In genomic region chr2:52073141-52073904, GRCm38 (mm10) we compare ENCODE assay signal across 8 mouse cellular contexts. TPM values are rescaled to one million over a fixed set of nuclear protein-coding genes. Genes with fewer than 3 reads are reported as not detected.
DNase-seq lines count a peak whose midpoint lies in the region; ATAC-seq and TF ChIP-seq lines count a peak whose summit lies in the region.

No protein-coding gene starts in this region.

- H3K27me3 ChIP-seq in ES-Bruce4 (ENCODE audit: control insufficient read depth, insufficient read depth, low read length, poor library complexity, severe bottlenecking) = no peaks in the 10 kb centered on the region
- H3K27me3 ChIP-seq in embryonic facial prominence, embryonic 13.5 days = no peaks in the 10 kb centered on the region
- no peaks in the 10 kb centered on the region for H3K27me3 ChIP-seq in heart, embryonic 14.5 days (ENCODE audit: control insufficient read depth, insufficient read depth, low read length)
- no peaks in the 10 kb centered on the region for H3K27me3 ChIP-seq in limb, embryonic 15.5 days
- H3K27me3 ChIP-seq in midbrain, embryonic 13.5 days = no peaks in the 10 kb centered on the region

- H3K4me3 ChIP-seq in ES-Bruce4 (ENCODE audit: low read depth, low read length) = peak overlapping the region; percentile 87
- peak overlapping the region; percentile 98 for H3K4me3 ChIP-seq in embryonic facial prominence, embryonic 13.5 days
- peak overlapping the region; percentile 92 to 99 for H3K4me3 ChIP-seq in heart, embryonic 14.5 days (ENCODE audit: control insufficient read depth in 1 of 2, insufficient read depth in 1 of 2, low read depth in 1 of 2, low read length in 2 of 2)
- peak overlapping the region; percentile 99 for H3K4me3 ChIP-seq in limb, embryonic 15.5 days
- H3K4me3 ChIP-seq in midbrain, embryonic 13.5 days (replicated peaks) = peak overlapping the region; percentile 98

- H3K9ac ChIP-seq in ES-Bruce4 (ENCODE audit: low read depth, poor library complexity, severe bottlenecking) = peak overlapping the region; percentile 100
- H3K9ac ChIP-seq in embryonic facial prominence, embryonic 13.5 days = peak overlapping the region; percentile 97
- peak overlapping the region; percentile 98 for H3K9ac ChIP-seq in heart, embryonic 14.5 days (ENCODE audit: low read length)
- H3K9ac ChIP-seq in limb, embryonic 15.5 days = peak overlapping the region; percentile 95
- peak overlapping the region; percentile 92 for H3K9ac ChIP-seq in midbrain, embryonic 13.5 days (replicated peaks)

- peak; percentile 50; the same call in 1 of the 2 replicates for ATAC-seq in embryonic facial prominence, embryonic 13.5 days (ENCODE audit: insufficient number of reproducible peaks, insufficient read depth, low FRiP score, low TSS enrichment, low read depth)
- peak; percentile 41 for ATAC-seq in heart, embryonic 14.5 days (ENCODE audit: insufficient number of reproducible peaks, insufficient read depth, low FRiP score, low read depth)
- ATAC-seq in limb, embryonic 15.5 days (ENCODE audit: insufficient number of reproducible peaks, low FRiP score, low TSS enrichment, low read depth) = no peak
- ATAC-seq in midbrain, embryonic 13.5 days = 0 out of 2 replicates have a peak, but pooled peaks have one; percentile 3

- no peaks in the 10 kb centered on the region; the same call in 1 of the 2 replicates for H3K9me3 ChIP-seq in ES-Bruce4 (replicated peaks; ENCODE audit: control insufficient read depth, insufficient read depth, low read length, poor library complexity, severe bottlenecking)
- H3K9me3 ChIP-seq in embryonic facial prominence, embryonic 13.5 days = no peaks in the 10 kb centered on the region
- no peaks in the 10 kb centered on the region for H3K9me3 ChIP-seq in heart, embryonic 14.5 days (ENCODE audit: control insufficient read depth, low read length)
- H3K9me3 ChIP-seq in limb, embryonic 15.5 days = no peaks in the 10 kb centered on the region
- no peaks in the 10 kb centered on the region for H3K9me3 ChIP-seq in midbrain, embryonic 13.5 days

- H3K4me1 ChIP-seq in ES-Bruce4 (ENCODE audit: control insufficient read depth, insufficient read depth, low read length) = peaks cover 3% of the 10 kb centered on the region
- peaks cover 18% of the 10 kb centered on the region for H3K4me1 ChIP-seq in embryonic facial prominence, embryonic 13.5 days
- peaks cover 0 to 15% of the 10 kb centered on the region in 2 experiments; a peak in 2 of 4 replicates for H3K4me1 ChIP-seq in heart, embryonic 14.5 days (ENCODE audit: control insufficient read depth in 2 of 2, insufficient read depth in 2 of 2, low read length in 2 of 2)
- peaks cover 11% of the 10 kb centered on the region; the same call in 1 of the 2 replicates for H3K4me1 ChIP-seq in limb, embryonic 15.5 days
- peaks cover 23% of the 10 kb centered on the region for H3K4me1 ChIP-seq in midbrain, embryonic 13.5 days (replicated peaks)

- H3K4me2 ChIP-seq in embryonic facial prominence, embryonic 13.5 days = peak overlapping the region; percentile 65
- peak overlapping the region; percentile 66 for H3K4me2 ChIP-seq in heart, embryonic 14.5 days (ENCODE audit: low read length)
- H3K4me2 ChIP-seq in limb, embryonic 15.5 days = peak overlapping the region; percentile 53
- H3K4me2 ChIP-seq in midbrain, embryonic 13.5 days (replicated peaks) = peak overlapping the region; percentile 75

- H3K36me3 ChIP-seq in ES-Bruce4 (ENCODE audit: control insufficient read depth, insufficient read depth, low read length, poor library complexity, severe bottlenecking) = peaks cover 43% of the 10 kb centered on the region
- peaks cover 36% of the 10 kb centered on the region for H3K36me3 ChIP-seq in embryonic facial prominence, embryonic 13.5 days
- peaks cover 42% of the 10 kb centered on the region for H3K36me3 ChIP-seq in heart, embryonic 14.5 days (ENCODE audit: control insufficient read depth, insufficient read depth, low read length)
- peaks cover 9% of the 10 kb centered on the region for H3K36me3 ChIP-seq in limb, embryonic 15.5 days
- H3K36me3 ChIP-seq in midbrain, embryonic 13.5 days = peaks cover 22% of the 10 kb centered on the region

- peak overlapping the region; percentile 91 for H3K27ac ChIP-seq in ES-Bruce4 (ENCODE audit: insufficient read depth, low read length)
- peak overlapping the region; percentile 91 for H3K27ac ChIP-seq in embryonic facial prominence, embryonic 13.5 days
- H3K27ac ChIP-seq in heart, embryonic 14.5 days (replicated peaks in 1 of 2; ENCODE audit: control insufficient read depth in 1 of 2, insufficient read depth in 1 of 2, low read depth in 2 of 2, low read length in 2 of 2) = peak overlapping the region; percentile 60 to 77; a peak in 3 of 4 replicates
- peak overlapping the region; percentile 88 for H3K27ac ChIP-seq in limb, embryonic 15.5 days
- peak overlapping the region; percentile 85 for H3K27ac ChIP-seq in midbrain, embryonic 13.5 days

- TF ChIP-seq POLR2A in ES-Bruce4 (IDR thresholded peaks at IDR 0.05; ENCODE audit: insufficient read depth, low read length) = no peak

- peak; percentile 29 for DNase-seq in embryo, embryonic 10 days (ENCODE audit: low spot score)
- no peak for DNase-seq in embryo, embryonic 11 days
- peak; percentile 33 to 37 for DNase-seq in thymus, postnatal 10 days (ENCODE audit: low spot score in 2 of 2)

- TF ChIP-seq EP300 in ES-Bruce4 (IDR thresholded peaks at IDR 0.05; ENCODE audit: insufficient read depth, low read depth, low read length) = no peak

- TF ChIP-seq CTCF in ES-Bruce4 (IDR thresholded peaks at IDR 0.05; ENCODE audit: low read depth, low read length) = no peak

- 2% methylated on average over 56 of the region's 56 CpGs for WGBS in embryonic facial prominence, embryonic 13.5 days
- WGBS in heart, embryonic 14.5 days = 2% methylated on average over 54 of the region's 56 CpGs
- under 1% methylated on average over 56 of the region's 56 CpGs for WGBS in limb, embryonic 15.5 days
- WGBS in midbrain, embryonic 13.5 days = 1% methylated on average over 51 of the region's 56 CpGs

RNA-seq across cellular contexts. Expression of gene Rif1, which starts 0.7 kb away (rescaled TPM):
- polyA plus RNA-seq in ES-Bruce4 (2011; ENCODE audit: insufficient read depth, insufficient read length, low read depth, missing spikeins) = 237 and 249 TPM in 2 replicates
- polyA plus RNA-seq in embryonic facial prominence, embryonic 13.5 days (2015; fragmentation: Nextera tagmentation; extraction: Ambion mirVana) = 38.6 and 45.0 TPM in 2 replicates
- 24.7 and 31.0 TPM in 2 replicates for polyA plus RNA-seq in heart, embryonic 14.5 days (2014; fragmentation: Nextera tagmentation; extraction: Ambion mirVana)
- 21.8 and 29.9 TPM in 2 replicates for polyA plus RNA-seq in limb, embryonic 15.5 days (2015; fragmentation: Nextera tagmentation; extraction: Ambion mirVana)
- 22.3 and 28.7 TPM in 2 replicates for polyA plus RNA-seq in midbrain, embryonic 13.5 days (2015; fragmentation: Nextera tagmentation; extraction: Ambion mirVana)

RNA-seq across cellular contexts. Expression of gene Tnfaip6, which starts 35.5 kb away (rescaled TPM):
- 2.1 and 2.8 TPM in 2 replicates for polyA plus RNA-seq in ES-Bruce4 (2011; ENCODE audit: insufficient read depth, insufficient read length, low read depth, missing spikeins)
- 78.4 and 82.0 TPM in 2 replicates for polyA plus RNA-seq in embryonic facial prominence, embryonic 13.5 days (2015; fragmentation: Nextera tagmentation; extraction: Ambion mirVana)
- 2.5 TPM in 2 replicates for polyA plus RNA-seq in heart, embryonic 14.5 days (2014; fragmentation: Nextera tagmentation; extraction: Ambion mirVana)
- polyA plus RNA-seq in limb, embryonic 15.5 days (2015; fragmentation: Nextera tagmentation; extraction: Ambion mirVana) = 46.7 and 52.5 TPM in 2 replicates
- 6.2 and 6.8 TPM in 2 replicates for polyA plus RNA-seq in midbrain, embryonic 13.5 days (2015; fragmentation: Nextera tagmentation; extraction: Ambion mirVana)
